Mouse (Mus musculus): ENCODE measurements around the gene Cyp3a41b.
"Not testable (repeated sequence)": the region's sequence is repeated elsewhere in the genome, so short reads cannot be mapped to it uniquely, and the experiment has no call there.

Cyp3a41b gene

DNA sequence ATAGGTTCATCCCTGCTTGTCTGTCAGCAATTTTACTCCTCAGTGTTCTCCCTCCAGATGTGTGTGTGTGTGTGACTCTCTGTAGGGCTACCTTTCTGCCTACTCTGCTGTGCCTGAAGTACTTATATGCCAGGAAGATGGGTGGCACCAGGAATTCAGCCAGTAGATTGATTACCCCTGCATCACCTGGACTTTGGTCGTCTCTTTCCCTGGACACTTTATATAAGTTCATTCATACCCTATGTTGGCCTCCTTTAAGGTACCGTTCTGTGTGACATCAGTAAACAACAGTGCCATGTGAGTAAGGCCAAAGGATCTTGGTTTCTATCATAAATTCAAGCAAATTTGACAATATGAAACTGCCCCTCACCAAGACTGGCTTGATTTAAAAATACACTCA, at the start of gene Cyp3a41b:
Cyp3a41b (minus strand) TSS at position 101 of the 400 bp plus-strand sequence.
- not testable (repeated sequence) for DNase-seq (ENCODE audit: low spot score)

DNA sequence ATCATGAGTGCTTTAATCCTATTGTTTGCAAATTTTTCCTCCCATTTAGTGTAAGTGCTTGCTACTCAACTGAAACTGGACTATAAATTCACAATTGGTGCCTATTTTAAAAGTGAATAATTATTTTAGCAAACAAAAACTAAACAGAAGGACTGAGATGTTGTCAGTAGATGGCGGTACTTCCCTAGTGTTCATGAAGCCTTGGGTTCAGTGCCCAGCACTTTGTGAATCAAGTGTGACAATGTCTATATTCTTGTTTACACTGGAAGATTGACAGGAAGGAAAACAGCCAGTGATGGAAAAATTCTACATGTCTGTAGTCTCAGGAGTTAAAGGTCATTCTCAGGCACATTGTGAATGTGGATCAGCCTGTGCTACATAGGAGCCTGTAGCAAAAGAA, 47.8 kb upstream of the Cyp3a41b start:
- DNase-seq (ENCODE audit: low spot score): not testable (repeated sequence)

DNA sequence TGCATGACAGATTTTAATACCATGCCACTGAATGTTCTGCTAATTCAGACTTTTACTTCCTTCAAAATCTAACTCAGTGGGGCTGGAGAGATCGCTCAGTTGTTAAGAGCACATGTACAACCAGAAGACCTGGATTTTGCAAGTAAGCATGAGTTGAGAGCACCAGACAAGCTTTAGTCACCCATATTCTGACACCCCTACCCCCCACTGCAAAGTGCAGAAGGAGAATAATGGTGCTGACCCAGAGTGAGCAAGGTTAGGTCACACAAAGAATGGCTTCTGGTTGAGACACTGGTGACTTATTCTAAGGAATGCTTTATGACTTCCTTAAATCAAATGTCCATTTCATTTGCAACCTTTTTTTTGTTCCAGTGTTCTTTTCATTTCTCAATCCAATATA, 20.4 kb upstream of the Cyp3a41b start:
- DNase-seq (ENCODE audit: low spot score): not testable (repeated sequence)

DNA sequence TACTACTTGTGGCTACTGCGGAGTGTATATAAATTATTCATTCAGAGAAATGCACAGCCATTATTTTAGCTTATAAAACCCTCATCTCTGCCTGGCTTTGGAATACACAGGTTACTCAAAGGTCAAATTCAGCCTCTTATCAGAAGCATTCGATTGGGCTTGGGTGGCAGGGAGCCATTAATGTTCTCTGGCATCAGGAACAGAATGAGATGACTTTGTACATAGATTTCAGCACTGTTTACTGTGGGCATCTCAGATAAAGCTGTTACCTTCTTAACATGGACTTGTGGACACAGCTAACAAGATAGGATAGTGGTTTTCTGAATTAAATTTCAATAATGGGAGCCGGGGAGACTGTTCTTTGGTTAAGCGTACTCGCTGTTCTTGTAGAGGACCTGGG, 13.3 kb upstream of the Cyp3a41b start:
- not testable (repeated sequence) for DNase-seq (ENCODE audit: low spot score)

DNA sequence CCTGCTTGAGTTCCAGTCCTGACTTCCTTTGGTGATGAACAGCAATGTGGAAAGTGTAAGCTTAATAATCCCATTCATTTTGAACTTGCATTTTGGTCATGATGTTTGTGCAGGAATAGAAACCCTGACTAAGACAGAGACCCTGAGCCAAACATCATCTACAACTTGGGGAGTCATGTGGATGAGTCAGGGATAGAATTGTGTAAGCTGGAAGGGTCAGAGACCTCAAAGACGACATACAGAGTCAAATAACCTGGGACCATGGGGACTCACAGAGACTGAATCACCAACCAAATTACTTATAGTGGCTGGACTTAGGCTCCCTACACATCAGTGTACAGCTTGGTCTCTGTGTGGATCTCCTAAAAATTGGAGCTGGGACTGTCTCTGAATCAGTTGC, 7.2 kb downstream of the Cyp3a41b start:
- DNase-seq (ENCODE audit: low spot score): not testable (repeated sequence)

DNA sequence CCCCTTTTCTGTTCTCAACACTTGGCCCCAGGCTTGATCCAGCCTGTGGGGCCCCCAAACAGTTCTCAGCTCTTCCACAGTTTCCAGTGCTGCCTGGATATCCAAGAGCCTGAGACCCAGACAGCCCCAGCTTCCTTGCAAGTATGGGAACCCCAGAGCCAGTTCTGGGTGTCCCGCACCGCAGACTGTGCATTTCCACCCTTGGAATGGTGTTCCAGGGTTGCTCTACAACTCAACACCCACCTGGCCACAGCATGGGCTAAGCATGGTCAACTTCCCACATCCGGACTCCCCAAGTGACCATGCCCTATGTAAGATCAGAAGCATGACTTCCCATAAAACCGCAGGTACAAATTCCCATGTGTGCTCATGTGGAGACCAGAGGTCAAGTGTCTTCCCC, 8.9 kb downstream of the Cyp3a41b start:
- DNase-seq (ENCODE audit: low spot score): not testable (repeated sequence)

DNA sequence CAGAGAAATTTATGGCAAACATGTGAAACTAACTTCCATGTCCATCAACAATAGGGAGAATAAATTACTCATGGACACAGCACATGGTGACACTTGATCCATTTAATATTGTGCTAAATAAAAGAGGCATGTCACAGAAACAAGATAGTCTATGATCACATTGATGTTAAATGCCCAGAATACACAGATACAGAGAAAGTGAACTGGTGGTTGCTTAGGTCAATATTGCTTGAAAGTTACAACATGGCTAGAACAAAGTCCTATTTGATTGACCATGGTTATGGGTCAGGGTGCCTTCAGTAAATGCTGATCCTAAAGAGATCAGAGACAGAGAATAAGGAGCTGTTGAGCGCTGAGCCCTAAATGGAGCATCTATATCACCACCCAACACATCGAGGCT, 12.6 kb downstream of the Cyp3a41b start:
- not testable (repeated sequence) for DNase-seq (ENCODE audit: low spot score)
